Mouse (Mus musculus): Measurements from ENCODE around the gene Dpp4. TPM values are rescaled to one million over a fixed set of nuclear protein-coding genes. Genes with fewer than 3 reads are reported as not detected.

Dpp4 gene
- polyA plus RNA-seq, 1 experiment from 2014 or later: 4.5 TPM

DNA sequence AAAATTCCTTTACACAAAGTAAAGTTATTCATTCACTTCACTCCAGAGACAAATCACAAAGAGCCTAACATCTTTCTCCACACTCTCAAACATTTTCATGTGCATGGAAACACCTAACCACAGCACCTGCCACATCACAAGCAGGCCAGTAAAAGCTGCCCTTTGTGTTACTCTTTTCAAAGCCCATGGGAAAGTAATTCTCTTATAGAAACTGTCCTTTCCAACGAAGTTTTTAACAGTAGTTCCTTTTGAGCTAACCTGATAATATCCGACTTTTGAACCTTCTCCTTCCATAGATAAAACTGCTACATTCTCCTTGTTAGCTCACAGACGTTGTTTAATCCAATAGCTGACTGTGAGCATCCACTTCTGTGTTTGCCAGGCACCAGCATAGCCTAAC lies 21.7 kb downstream of the Dpp4 start:
- H3K27ac ChIP-seq (replicated peaks): no peak overlapping the region
- H3K4me1 ChIP-seq (replicated peaks): no peaks in the 10 kb centered on the region; the same call in 1 of the 2 replicates
- no peaks in the 10 kb centered on the region for H3K36me3 ChIP-seq (replicated peaks)
- WGBS (ENCODE audit: insufficient replicate concordance): 24% methylated on average over 3 of the region's 3 CpGs
- H3K9me3 ChIP-seq (replicated peaks): no peaks in the 10 kb centered on the region
- H3K4me2 ChIP-seq: no peak overlapping the region
- H3K9ac ChIP-seq: no peak overlapping the region
- H3K4me3 ChIP-seq (replicated peaks): no peak overlapping the region
- no peak for ATAC-seq (ENCODE audit: insufficient read depth)
- no peaks in the 10 kb centered on the region for H3K27me3 ChIP-seq

DNA sequence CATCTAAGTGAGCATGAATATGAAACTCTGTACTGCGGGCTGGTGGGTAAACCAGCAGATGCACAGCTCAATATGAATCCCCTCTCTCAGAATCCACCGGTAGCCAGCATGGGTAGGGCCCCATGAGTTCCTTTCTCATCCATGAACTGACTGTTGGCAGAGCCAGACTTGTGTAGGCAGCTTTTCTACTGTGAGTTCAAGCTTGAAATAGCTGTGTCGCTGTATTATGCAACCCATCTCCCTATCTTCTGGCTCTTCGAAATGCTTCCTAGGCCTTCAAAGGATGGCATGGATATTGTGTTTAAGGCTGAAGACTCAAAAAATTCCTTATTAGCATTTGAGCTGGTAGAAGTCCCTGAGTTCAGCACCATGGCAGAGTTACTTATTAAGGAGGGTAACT lies 23.2 kb downstream of the Dpp4 start:
- ATAC-seq (ENCODE audit: insufficient read depth): no peak
- no peak overlapping the region for H3K4me3 ChIP-seq (replicated peaks)
- 70% methylated on average over 4 of the region's 4 CpGs for WGBS (ENCODE audit: insufficient replicate concordance)
- no peaks in the 10 kb centered on the region for H3K36me3 ChIP-seq (replicated peaks)
- no peaks in the 10 kb centered on the region for H3K9me3 ChIP-seq (replicated peaks)
- H3K4me1 ChIP-seq (replicated peaks): no peaks in the 10 kb centered on the region; the same call in 1 of the 2 replicates
- no peak overlapping the region for H3K27ac ChIP-seq (replicated peaks)
- no peak overlapping the region for H3K4me2 ChIP-seq
- H3K27me3 ChIP-seq: no peaks in the 10 kb centered on the region
- no peak overlapping the region for H3K9ac ChIP-seq

DNA sequence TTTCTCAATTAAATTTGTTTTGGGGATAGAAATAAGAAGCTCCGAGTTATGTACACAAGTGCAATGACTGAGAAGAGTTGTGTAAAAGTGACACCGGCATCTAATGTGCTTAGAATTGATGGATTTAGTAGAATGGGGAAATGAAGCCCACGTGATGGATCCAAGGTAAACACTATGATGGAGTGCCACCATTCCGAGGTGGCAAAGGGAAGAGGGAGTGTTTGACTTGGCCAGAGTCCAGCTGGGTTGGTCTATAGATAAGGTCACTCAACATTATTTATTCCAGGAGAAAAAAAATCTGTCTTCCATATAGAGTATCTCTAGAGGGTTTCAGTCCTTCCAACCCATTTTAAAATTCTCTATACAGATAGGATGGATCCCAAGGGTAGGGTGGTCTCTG lies 28.8 kb downstream of the Dpp4 start:
- H3K27me3 ChIP-seq: no peaks in the 10 kb centered on the region
- no peak for ATAC-seq (ENCODE audit: insufficient read depth)

DNA sequence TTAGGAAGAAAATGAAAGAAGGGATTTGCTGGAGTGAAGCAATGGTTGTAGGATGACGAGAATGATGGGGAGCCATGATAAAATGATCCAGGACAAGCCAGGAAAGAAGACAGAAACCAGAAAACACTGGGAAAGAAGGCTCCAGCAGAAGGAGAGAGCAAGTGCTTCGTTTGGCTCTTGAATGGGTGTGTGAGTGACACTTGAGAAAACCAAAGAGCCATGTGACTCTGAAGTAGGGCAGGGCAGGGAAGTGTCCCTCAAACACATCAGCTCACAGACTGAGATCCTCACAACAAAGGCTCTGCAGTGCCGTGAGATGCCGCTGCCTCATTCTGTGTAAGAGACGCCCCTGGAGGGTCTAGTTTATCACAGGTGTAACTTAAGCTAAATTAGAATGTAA lies 29.6 kb downstream of the Dpp4 start:
- no peak overlapping the region for H3K4me2 ChIP-seq

More for the DNA sequence above, 28.8 kb downstream of the Dpp4 start:
- Histone ChIP-seq H3K4me3 (replicated peaks) (no peak overlapping the region), H3K27ac (replicated peaks) (no peak overlapping the region), H3K9me3 (replicated peaks) (no peaks in the 10 kb centered on the region), H3K36me3 (replicated peaks) (no peaks in the 10 kb centered on the region), H3K4me2 (no peak overlapping the region), H3K4me1 (replicated peaks) (no peaks in the 10 kb centered on the region), H3K9ac (no peak overlapping the region)
- 55% methylated on average over 4 of the region's 4 CpGs for WGBS (ENCODE audit: insufficient replicate concordance)

DNA sequence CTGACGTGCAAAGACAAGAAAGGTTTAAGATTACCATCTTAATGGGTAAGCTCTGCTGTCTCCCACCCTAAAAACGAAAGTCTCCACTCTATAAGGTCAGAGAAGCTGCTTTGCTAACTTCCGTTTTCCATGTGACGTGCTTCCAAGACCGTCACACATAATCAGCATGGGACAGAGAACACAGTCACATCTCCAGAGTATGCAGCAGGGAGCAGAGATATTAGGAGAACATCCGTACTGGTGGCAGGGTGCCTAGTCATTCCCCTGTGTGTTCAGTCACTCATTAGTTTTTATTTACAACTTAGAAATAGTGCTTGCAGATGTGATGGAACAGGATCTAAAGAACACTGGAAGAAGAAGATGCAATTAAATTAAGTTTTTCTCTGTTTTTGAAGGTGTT lies 30.3 kb downstream of the Dpp4 start:
- Histone ChIP-seq H3K36me3 (replicated peaks) (no peaks in the 10 kb centered on the region), H3K27ac (replicated peaks) (no peak overlapping the region), H3K9me3 (replicated peaks) (no peaks in the 10 kb centered on the region), H3K9ac (no peak overlapping the region), H3K4me3 (replicated peaks) (no peak overlapping the region), H3K4me2 (no peak overlapping the region), H3K4me1 (replicated peaks) (no peaks in the 10 kb centered on the region), H3K27me3 (no peaks in the 10 kb centered on the region)
- 55% methylated on average over 6 of the region's 6 CpGs for WGBS (ENCODE audit: insufficient replicate concordance)
- ATAC-seq (ENCODE audit: insufficient read depth): no peak

More for the DNA sequence above, 29.6 kb downstream of the Dpp4 start:
- Histone ChIP-seq H3K9ac (no peak overlapping the region), H3K36me3 (replicated peaks) (no peaks in the 10 kb centered on the region), H3K27ac (replicated peaks) (no peak overlapping the region), H3K27me3 (no peaks in the 10 kb centered on the region), H3K4me3 (replicated peaks) (no peak overlapping the region), H3K9me3 (replicated peaks) (no peaks in the 10 kb centered on the region), H3K4me1 (replicated peaks) (no peaks in the 10 kb centered on the region)
- ATAC-seq (ENCODE audit: insufficient read depth): no peak
- 54% methylated on average over 5 of the region's 5 CpGs for WGBS (ENCODE audit: insufficient replicate concordance)

DNA sequence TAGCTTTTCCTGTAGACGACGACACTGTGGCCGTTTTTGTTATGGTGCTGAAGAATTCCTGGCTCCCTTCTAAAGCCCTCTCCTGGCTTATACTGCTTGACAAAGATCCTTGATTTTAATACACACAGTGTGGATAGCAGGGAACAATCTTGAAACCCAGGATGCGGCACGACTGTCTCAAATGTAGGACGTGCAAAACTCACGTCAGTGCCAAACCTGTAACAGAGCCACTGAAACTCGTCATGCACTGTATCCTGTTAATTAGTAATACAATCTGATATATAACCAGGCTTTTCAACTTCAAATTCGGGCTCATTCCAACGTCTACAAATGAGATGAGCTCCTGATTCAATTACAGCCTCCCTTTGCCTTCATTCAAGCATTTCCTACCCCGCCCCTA lies 38.3 kb downstream of the Dpp4 start:
- no peak overlapping the region for H3K9ac ChIP-seq
- H3K27ac ChIP-seq (replicated peaks): no peak overlapping the region
- H3K27me3 ChIP-seq: no peaks in the 10 kb centered on the region
- no peaks in the 10 kb centered on the region for H3K4me1 ChIP-seq (replicated peaks)
- no peak overlapping the region for H3K4me3 ChIP-seq (replicated peaks)
- H3K36me3 ChIP-seq (replicated peaks): no peaks in the 10 kb centered on the region
- H3K9me3 ChIP-seq (replicated peaks): no peaks in the 10 kb centered on the region
- no peak overlapping the region for H3K4me2 ChIP-seq
- ATAC-seq (ENCODE audit: insufficient read depth): no peak
- WGBS (ENCODE audit: insufficient replicate concordance): 68% methylated on average over 11 of the region's 11 CpGs

DNA sequence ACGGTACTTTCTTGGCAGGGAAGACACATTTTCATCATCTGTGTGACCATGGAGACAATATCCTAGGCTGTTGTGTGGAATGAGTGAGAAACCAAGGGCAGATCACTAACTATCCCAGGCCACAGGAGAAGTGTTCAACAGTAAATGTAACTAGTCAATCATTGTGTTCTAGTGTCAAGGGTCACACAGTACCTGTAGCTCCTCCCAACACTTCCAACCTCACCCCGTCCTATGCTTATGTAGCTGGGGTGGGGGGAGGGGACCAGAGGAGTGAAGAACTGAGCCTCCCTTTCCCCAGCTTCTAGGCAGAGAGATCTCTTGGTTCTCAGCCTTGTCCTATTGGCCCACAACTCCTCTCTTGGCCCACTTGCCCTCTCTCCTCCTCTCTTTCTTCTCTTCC lies 42.0 kb downstream of the Dpp4 start:
- WGBS (ENCODE audit: insufficient replicate concordance): 57% methylated on average over 2 of the region's 2 CpGs
- H3K36me3 ChIP-seq (replicated peaks): no peaks in the 10 kb centered on the region
- no peak for ATAC-seq (ENCODE audit: insufficient read depth)
- no peak overlapping the region for H3K9ac ChIP-seq
- no peaks in the 10 kb centered on the region for H3K9me3 ChIP-seq (replicated peaks)
- H3K4me1 ChIP-seq (replicated peaks): no peaks in the 10 kb centered on the region
- H3K4me3 ChIP-seq (replicated peaks): no peak overlapping the region
- H3K4me2 ChIP-seq: no peak overlapping the region
- no peak overlapping the region for H3K27ac ChIP-seq (replicated peaks)
- no peaks in the 10 kb centered on the region for H3K27me3 ChIP-seq

DNA sequence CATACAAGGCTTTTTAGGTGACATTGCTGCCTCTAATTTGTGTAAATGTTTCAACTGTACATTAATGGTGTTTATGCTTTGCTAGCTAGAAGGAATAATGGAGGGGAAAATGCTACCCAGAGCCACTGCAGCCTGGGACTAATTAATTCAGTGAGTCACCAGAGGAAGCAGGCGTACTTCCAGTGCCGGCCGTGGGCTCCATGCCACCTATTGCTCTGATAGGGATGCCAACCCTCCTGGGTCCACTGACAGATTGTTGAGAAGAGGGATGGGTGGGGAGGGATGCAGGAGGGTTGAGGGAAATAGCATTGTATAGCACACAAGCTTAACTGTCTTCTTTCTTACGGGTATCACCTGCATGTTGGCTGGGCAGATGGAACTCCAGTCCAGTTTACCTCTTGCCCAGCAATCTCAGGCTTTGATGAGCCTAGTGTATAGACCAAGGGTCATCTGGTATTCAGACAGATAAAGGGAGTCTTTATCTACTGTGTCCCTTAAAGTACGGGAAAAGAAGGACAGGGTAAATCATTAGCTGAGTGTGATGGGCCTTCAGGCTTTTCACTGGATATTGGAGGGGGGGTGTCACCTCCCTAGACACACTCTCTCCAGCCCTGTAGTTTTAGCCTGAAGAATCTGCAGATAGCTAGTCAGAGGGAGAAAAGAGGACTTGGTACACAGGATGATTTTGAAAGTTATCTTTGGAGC lies 43.5 kb downstream of the Dpp4 start:
- H3K9me3 ChIP-seq (replicated peaks): no peaks in the 10 kb centered on the region
- H3K27me3 ChIP-seq: no peaks in the 10 kb centered on the region
- no peak for ATAC-seq (ENCODE audit: insufficient read depth)
- WGBS (ENCODE audit: insufficient replicate concordance): 68% methylated on average over 5 of the region's 5 CpGs
- no peak overlapping the region for H3K27ac ChIP-seq (replicated peaks)
- no peak overlapping the region for H3K4me2 ChIP-seq
- H3K36me3 ChIP-seq (replicated peaks): no peaks in the 10 kb centered on the region
- H3K4me3 ChIP-seq (replicated peaks): no peak overlapping the region
- no peak overlapping the region for H3K9ac ChIP-seq
- H3K4me1 ChIP-seq (replicated peaks): no peaks in the 10 kb centered on the region

DNA sequence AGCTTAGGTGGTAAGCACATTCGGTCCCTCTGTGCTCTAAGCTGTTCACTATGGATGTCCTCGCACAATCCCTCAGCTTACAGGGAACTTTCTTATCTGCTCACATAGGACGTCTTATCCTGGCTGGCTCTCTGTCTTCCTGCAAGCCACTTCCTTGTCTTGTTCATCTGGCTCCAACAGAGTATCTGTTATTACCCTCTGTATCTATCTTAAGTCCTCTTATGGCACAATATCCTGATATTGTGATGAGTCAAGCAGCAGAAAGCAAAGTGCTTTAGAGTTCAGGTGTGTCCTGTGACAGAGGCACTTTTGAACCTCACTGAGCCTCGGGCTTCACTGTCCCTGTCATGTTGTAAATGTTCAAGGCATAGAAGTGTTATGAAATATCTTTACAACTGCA lies 48.4 kb downstream of the Dpp4 start:
- Histone ChIP-seq H3K9me3 (replicated peaks) (no peaks in the 10 kb centered on the region), H3K4me2 (no peak overlapping the region), H3K9ac (no peak overlapping the region), H3K27ac (replicated peaks) (no peak overlapping the region), H3K4me1 (replicated peaks) (no peaks in the 10 kb centered on the region), H3K4me3 (replicated peaks) (no peak overlapping the region), H3K36me3 (replicated peaks) (no peaks in the 10 kb centered on the region), H3K27me3 (no peaks in the 10 kb centered on the region)
- no peak; the same call in 1 of the 2 replicates for ATAC-seq (ENCODE audit: insufficient read depth)
- WGBS (ENCODE audit: insufficient replicate concordance): 19% methylated on average over 4 of the region's 4 CpGs

DNA sequence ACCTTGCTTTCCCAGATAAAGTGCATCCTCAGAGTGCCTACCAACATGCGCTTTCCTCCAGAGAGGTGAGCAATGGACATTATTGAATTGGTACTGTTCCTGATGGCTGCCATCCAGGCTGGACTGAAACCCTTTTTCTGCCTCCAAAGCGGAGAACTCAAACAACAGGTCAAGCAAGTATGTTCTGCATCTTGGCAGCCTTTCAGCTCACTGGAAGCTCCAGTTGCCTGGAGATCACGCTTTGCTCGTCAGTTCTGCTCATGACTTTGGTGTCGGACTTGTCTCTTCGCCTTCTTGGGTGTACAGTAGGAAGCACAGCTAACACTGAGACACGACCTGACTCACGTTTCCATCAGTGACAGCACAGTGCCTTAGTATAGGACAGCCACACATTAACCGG lies 49.8 kb downstream of the Dpp4 start:
- H3K4me1 ChIP-seq (replicated peaks): no peaks in the 10 kb centered on the region
- WGBS (ENCODE audit: insufficient replicate concordance): 71% methylated on average over 9 of the region's 9 CpGs
- H3K36me3 ChIP-seq (replicated peaks): no peaks in the 10 kb centered on the region
- no peak overlapping the region for H3K27ac ChIP-seq (replicated peaks)
- no peaks in the 10 kb centered on the region for H3K9me3 ChIP-seq (replicated peaks)
- H3K4me2 ChIP-seq: no peak overlapping the region
- no peak for ATAC-seq (ENCODE audit: insufficient read depth)
- H3K9ac ChIP-seq: no peak overlapping the region
- no peaks in the 10 kb centered on the region for H3K27me3 ChIP-seq
- no peak overlapping the region for H3K4me3 ChIP-seq (replicated peaks)

DNA sequence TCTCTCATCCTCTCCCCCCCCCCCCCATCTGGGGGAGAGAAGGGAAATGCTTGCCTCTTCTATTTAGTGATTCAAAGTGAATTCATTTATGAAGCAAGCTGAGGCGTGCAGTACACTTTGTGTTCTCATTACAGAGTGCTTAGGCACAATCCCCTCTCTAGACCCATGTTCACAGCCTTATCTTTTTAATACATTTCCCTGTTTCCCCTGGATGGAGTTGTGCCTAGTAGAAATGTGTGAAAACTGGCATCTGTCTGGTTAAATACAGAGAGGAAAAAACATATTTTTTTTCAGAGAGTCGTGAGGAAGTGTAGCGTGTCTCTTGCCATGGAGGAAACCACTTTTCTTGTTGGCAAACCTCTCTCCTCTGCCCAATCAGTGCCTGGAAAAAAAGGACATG lies 50.5 kb downstream of the Dpp4 start:
- Histone ChIP-seq H3K4me2 (no peak overlapping the region), H3K36me3 (replicated peaks) (no peaks in the 10 kb centered on the region), H3K9me3 (replicated peaks) (no peaks in the 10 kb centered on the region), H3K9ac (no peak overlapping the region), H3K27me3 (no peaks in the 10 kb centered on the region), H3K4me3 (replicated peaks) (no peak overlapping the region), H3K4me1 (replicated peaks) (no peaks in the 10 kb centered on the region), H3K27ac (replicated peaks) (no peak overlapping the region)
- no peak for ATAC-seq (ENCODE audit: insufficient read depth)
- WGBS (ENCODE audit: insufficient replicate concordance): 48% methylated on average over 3 of the region's 3 CpGs

DNA sequence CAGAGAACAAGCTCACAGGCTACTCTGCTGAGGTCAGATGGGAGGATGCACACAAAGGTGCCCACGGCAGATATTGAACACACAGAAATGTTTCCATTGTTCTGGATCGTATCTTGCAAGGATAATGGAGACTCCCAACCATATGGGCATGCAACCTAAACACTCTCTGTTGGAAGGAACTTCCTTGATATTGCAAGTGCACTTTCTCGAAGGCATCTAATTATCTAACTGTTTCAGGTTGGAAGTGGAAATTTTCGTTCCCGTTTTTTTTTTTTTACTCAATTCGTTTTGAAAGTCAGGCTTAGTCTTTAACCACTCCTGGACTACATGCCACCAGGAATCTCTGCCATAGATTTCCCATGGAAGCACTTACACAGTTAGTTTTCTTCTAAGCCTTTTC lies 51.2 kb downstream of the Dpp4 start:
- Histone ChIP-seq H3K4me1 (replicated peaks) (no peaks in the 10 kb centered on the region), H3K9me3 (replicated peaks) (no peaks in the 10 kb centered on the region), H3K4me3 (replicated peaks) (no peak overlapping the region), H3K27ac (replicated peaks) (no peak overlapping the region), H3K27me3 (no peaks in the 10 kb centered on the region), H3K4me2 (no peak overlapping the region), H3K36me3 (replicated peaks) (no peaks in the 10 kb centered on the region), H3K9ac (no peak overlapping the region)
- WGBS (ENCODE audit: insufficient replicate concordance): 51% methylated on average over 6 of the region's 6 CpGs
- ATAC-seq (ENCODE audit: insufficient read depth): no peak

Measured in liver, embryonic 15.5 days (tissue).